Mouse (Mus musculus): ENCODE data around the gene Alms1.
"Not testable (repeated sequence)": the region's sequence is repeated elsewhere in the genome, so short reads cannot be mapped to it uniquely, and the experiment has no call there.

Alms1 gene

GRCm38 (mm10) chr6:85713105-85713504 is 125.8 kb downstream of the Alms1 start, which contains the start of gene Nat8f7:
Gene Nat8f7, minus strand, starts transcription at chr6:85713205.
- DNase-seq (ENCODE audit: low spot score in 2 of 2), result not testable (repeated sequence)

Data from frontal cortex, postnatal 36 days (tissue).